Mouse (Mus musculus): ENCODE results near the gene Tbpl1.
A peak's percentile ranks its signal among the peaks of the same experiment; 100 is the strongest.

Gene Tbpl1

GRCm38 (mm10) chr10:22731272-22732093 is at the start of gene Tbpl1:
Gene Tbpl1 (minus strand): TSS chr10:22731938.
- peak; percentile 91 for DNase-seq (ENCODE audit: low read depth in 2 of 2, low spot score in 2 of 2)

GRCm38 (mm10) chr10:22781466-22781865 is 49.7 kb upstream of the Tbpl1 start:
- DNase-seq (ENCODE audit: low read depth in 2 of 2, low spot score in 2 of 2): no peak

- no peak for DNase-seq (ENCODE audit: low read depth in 2 of 2, low spot score in 2 of 2)
Measured at GRCm38 (mm10) chr10:22777939-22778338, 46.2 kb upstream of the Tbpl1 start.

- no peak for DNase-seq (ENCODE audit: low read depth in 2 of 2, low spot score in 2 of 2)
Measured at GRCm38 (mm10) chr10:22776007-22776698, 44.4 kb upstream of the Tbpl1 start.

GRCm38 (mm10) chr10:22775456-22775855 is 43.7 kb upstream of the Tbpl1 start:
- DNase-seq (ENCODE audit: low read depth in 2 of 2, low spot score in 2 of 2): no peak

GRCm38 (mm10) chr10:22774626-22775025 is 42.9 kb upstream of the Tbpl1 start:
- DNase-seq (ENCODE audit: low read depth in 2 of 2, low spot score in 2 of 2): no peak

- no peak for DNase-seq (ENCODE audit: low read depth in 2 of 2, low spot score in 2 of 2)
Measured at GRCm38 (mm10) chr10:22754240-22754639, 22.5 kb upstream of the Tbpl1 start.

- no peak for DNase-seq (ENCODE audit: low read depth in 2 of 2, low spot score in 2 of 2)
Measured at GRCm38 (mm10) chr10:22751175-22751682, 19.5 kb upstream of the Tbpl1 start.

GRCm38 (mm10) chr10:22746334-22747322 is 14.9 kb upstream of the Tbpl1 start:
- no peak for DNase-seq (ENCODE audit: low read depth in 2 of 2, low spot score in 2 of 2)

GRCm38 (mm10) chr10:22745922-22746321 is 14.2 kb upstream of the Tbpl1 start:
- DNase-seq (ENCODE audit: low read depth in 2 of 2, low spot score in 2 of 2): no peak

GRCm38 (mm10) chr10:22732181-22732580 is 443 bp upstream of the Tbpl1 start:
- DNase-seq (ENCODE audit: low read depth in 2 of 2, low spot score in 2 of 2): no peak

GRCm38 (mm10) chr10:22730992-22731271 is 806 bp downstream of the Tbpl1 start:
- no peak for DNase-seq (ENCODE audit: low read depth in 2 of 2, low spot score in 2 of 2)

- DNase-seq (ENCODE audit: low read depth in 2 of 2, low spot score in 2 of 2): no peak
Measured at GRCm38 (mm10) chr10:22730266-22730991, 1.3 kb downstream of the Tbpl1 start.

- DNase-seq (ENCODE audit: low read depth in 2 of 2, low spot score in 2 of 2): no peak
Measured at GRCm38 (mm10) chr10:22728257-22728656, 3.5 kb downstream of the Tbpl1 start.

GRCm38 (mm10) chr10:22726295-22726694 is 5.4 kb downstream of the Tbpl1 start:
- DNase-seq (ENCODE audit: low read depth in 2 of 2, low spot score in 2 of 2): no peak

GRCm38 (mm10) chr10:22725166-22725565 is 6.6 kb downstream of the Tbpl1 start:
- DNase-seq (ENCODE audit: low read depth in 2 of 2, low spot score in 2 of 2): no peak

- DNase-seq (ENCODE audit: low read depth in 2 of 2, low spot score in 2 of 2): no peak
Measured at GRCm38 (mm10) chr10:22720781-22721529, 10.8 kb downstream of the Tbpl1 start.

- DNase-seq (ENCODE audit: low read depth in 2 of 2, low spot score in 2 of 2): peak in 1 of 2 experiments; percentile 15
Measured at GRCm38 (mm10) chr10:22718475-22718874, 13.3 kb downstream of the Tbpl1 start.

- DNase-seq (ENCODE audit: low read depth in 2 of 2, low spot score in 2 of 2): peak; percentile 37 to 51
Measured at GRCm38 (mm10) chr10:22714520-22714919, 17.2 kb downstream of the Tbpl1 start.

- DNase-seq (ENCODE audit: low read depth in 2 of 2, low spot score in 2 of 2): no peak
Measured at GRCm38 (mm10) chr10:22712955-22713354, 18.8 kb downstream of the Tbpl1 start.
